Mouse (Mus musculus): Measurements from ENCODE around the gene Castor2.

Castor2 gene

DNA sequence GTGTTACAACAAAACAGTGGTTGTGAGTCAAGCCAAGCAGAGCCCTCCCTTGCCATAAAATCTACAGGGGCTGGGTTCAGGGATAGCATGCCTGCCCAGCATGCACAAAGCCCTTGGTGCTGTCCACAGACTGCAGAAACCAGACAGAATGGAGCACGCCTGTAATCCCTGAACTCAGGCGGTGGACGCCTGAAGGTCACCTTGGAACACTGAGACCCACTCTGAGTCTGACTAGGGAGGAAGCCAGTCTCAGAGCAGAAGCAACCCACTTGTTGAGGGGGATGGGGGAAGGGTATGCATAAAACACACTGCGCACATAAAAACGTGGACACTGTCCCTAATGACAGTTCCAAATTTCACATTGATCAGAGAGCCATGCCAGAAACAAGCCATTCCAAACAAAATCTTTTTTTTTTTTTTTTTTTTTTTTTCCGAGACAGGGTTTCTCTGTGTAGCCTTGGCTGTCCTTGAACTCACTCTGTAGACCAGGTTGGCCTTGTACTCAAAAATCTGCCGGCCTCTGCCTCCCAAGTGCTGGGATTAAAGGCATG lies 56.5 kb downstream of the Castor2 start:
- DNase-seq (ENCODE audit: low spot score in 2 of 2), result no peak

DNA sequence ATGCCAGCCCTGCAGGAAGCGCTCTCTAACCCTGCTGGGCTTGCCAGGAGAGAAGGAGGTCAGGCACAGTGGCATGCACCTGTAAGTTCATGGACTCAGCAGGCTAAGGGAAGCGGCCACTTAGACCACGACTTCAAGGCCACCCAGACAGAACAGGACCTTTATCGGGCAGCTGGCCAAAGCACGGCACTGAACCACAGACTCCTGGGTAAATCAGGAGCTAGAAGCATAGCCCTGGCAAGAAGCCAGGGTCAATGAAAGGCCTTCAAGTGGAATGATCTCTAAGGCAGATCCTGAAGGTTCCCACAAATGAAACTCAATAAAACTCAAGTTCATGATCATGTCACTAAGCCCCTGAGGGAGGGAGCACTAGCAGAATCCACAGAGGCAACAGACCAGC lies 65.2 kb downstream of the Castor2 start:
- DNase-seq (ENCODE audit: low spot score in 2 of 2), result no peak

DNA sequence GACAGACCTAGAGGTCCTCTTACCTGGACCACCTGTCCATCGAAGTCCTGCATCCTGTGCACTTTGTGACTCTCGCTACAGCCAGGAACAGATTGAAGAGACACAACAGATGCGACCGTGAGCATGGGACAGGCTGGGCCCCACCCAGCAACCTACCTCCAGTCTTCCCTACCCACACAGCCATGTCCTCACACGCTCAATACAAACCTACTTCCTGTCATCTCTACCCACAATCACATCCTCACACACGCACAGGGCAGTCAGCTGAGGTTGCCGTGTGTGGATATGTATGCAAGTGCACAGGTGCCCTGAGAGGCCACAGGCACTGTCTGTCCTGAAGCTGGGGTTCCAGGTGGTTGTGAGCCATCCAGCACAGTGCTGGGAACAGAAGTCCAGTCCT lies 67.1 kb downstream of the Castor2 start:
- DNase-seq (ENCODE audit: low spot score in 2 of 2), result no peak

DNA sequence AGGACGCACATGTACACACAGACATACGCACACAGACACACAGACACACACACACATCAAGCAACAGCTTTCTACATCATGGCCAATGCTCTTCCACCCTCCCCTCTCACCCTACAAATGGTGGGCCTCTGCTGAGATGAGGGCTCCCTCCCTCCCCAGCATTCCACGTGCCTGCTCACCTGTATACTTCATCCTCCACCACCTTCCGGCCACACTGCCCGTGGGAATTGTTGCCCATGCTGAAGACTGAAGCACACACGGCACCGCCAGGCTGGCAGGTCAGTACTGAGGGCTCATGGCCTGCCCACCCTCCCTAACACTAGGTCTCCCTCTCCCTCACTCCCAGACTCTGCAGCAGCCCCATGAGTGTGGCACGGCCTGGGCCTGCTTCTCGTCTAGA lies 68.5 kb downstream of the Castor2 start:
- DNase-seq (ENCODE audit: low spot score in 2 of 2), result no peak

DNA sequence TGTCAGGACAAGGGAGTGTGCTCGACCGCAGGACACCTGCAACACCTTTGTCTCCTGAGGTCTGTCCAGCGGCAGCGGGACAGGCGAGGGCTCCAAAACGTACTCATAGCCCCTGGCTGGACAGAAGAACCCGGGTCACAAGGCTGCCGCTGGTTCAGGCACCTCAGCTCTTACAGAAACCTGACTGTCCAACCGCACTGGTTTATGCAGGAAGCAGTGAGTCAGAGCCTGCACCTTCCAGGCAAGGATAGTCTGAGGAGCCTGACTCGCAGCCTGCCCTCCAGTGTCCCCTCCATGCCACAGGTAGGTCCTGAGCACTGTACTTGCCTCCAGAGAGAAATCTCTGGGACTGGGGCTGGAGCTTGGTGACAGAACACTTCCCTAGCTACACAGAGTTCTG lies 69.7 kb downstream of the Castor2 start:
- DNase-seq (ENCODE audit: low spot score in 2 of 2), result no peak

DNA sequence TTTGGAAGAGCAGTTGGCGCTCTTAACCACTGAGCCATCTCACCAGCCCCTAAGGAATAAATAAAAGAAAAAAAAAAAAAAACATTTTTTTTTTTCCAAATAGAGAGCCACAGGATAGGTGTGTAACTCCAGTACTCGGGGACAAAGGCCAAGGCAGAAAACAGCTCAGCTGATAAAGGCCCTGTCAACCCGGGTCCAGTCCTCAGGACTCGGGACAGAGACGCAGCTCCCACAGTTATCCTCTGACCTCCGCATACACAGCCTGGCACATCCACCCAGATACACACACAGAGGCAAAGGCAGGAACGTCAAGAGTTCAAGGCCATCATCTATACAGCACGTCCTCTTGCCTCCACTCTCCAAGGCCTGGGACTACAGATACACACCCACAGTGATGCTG lies 70.7 kb downstream of the Castor2 start:
- no peak for DNase-seq (ENCODE audit: low spot score in 2 of 2)

DNA sequence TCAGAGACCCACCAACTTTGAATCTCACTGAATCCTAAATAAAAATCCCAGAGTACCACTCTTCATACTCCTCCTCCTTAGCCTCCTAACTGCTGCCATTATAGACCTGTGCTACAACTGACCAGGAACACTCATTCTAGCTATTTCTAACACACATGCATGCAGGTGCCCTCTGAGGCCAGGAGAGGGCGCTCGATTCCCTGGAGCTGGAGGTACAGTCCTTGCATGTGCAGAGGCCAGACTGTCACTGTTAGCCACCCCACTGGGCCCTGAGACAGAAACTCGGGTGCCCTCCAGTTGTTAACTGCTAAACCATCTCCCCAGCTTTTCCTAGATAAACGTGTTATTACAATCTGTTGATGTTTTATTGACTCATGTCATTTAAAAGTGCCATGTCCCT lies 73.7 kb downstream of the Castor2 start:
- no peak for DNase-seq (ENCODE audit: low spot score in 2 of 2)

DNA sequence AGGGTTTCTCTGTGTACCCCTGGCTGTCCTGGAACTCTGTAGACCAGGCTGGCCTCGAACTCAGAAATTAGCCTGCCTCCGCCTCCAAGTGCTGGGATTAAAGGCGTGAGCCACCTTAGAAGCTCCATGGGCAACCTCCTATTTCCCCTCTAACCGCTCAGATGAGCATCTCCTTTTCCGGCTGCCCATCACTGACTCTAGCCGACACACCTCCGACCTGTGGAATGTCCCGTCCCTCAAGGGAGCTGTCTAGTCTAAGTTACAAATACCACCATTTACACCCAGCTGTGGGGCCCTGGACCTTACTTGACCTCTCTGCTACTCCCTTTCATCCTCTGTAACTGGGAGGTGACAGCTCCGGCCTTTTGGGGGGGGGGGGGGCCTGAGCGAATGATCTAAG lies 76.2 kb downstream of the Castor2 start:
- DNase-seq (ENCODE audit: low spot score in 2 of 2), result no peak

DNA sequence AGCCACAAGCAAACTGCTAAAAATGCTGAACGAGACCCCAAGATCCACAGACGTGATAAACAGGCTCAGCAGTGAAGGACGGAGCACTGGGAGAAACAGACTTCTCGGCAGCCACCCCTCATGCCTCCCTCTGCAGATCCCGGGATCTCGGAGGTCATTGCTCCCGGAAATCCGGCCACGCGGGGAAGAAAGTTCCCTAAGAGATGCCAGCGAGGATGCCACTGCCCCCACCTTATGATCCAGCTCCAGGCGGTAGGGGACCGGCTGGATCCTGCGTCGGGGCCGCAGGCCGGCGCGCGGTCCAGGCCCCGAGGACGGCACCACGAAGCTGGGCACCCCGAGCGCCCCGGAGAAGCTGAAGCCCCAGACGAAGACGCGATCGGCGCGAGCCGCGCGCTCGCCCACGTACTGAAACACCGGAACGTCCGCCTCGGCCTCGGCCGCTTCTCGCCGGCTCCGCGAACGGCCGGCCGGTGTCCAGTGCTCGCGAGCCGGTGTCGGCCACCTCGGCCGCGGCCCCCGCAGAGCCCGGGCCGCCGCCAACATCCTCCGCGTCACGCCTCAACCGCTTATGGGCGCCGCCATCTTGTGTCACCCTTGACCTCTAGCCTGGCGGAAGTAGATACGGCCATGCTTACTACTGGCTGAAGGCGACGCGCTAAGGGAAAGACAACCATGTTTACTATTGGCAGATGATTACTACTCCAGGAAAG lies 76.8 kb downstream of the Castor2 start, which contains the start of gene Rcc1l:
TSS of gene Rcc1l (minus strand) at position 606 of the 713 bp plus-strand sequence.
- peak; percentile 94 for DNase-seq (ENCODE audit: low spot score in 2 of 2)

DNA sequence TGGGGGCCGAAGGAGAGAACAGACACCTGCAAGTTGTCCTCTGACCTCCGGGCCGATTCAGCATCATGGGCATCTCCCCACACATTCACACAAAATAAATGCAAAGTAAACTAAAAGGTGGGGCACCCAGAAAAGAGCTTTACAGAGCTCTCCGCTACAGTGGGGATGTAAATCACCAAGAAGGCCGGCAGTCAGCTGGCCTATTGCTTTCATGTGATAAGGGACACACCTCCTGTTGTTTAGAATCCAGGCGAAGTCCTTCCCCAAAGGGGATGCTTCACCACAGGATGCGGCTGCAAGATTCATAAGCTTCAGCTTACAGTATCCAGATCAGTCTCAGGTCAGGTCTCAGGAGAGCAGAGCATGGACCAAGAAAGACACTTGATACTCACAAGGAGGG lies 79.0 kb downstream of the Castor2 start:
- no peak for DNase-seq (ENCODE audit: low spot score in 2 of 2)

DNA sequence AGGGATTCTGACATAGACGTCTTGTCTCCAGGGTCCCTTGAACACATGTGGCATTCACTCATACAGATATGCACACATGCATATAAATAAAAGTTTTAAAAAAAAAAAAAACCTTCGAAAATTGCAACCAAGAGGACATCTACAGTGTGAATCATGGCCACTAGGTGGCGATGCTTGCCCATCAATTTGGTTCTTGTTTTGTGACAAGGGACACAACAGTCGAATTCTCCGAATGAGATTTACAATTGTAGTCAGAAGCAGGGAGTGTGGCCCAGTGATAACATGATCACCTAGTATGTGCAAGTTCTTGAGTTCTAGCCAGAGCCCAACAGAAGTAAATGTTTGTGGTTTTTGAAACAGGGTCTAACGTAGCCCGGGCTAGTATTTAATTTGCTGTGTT lies 80.4 kb downstream of the Castor2 start:
- DNase-seq (ENCODE audit: low spot score in 2 of 2), result peak; percentile 87 to 90

DNA sequence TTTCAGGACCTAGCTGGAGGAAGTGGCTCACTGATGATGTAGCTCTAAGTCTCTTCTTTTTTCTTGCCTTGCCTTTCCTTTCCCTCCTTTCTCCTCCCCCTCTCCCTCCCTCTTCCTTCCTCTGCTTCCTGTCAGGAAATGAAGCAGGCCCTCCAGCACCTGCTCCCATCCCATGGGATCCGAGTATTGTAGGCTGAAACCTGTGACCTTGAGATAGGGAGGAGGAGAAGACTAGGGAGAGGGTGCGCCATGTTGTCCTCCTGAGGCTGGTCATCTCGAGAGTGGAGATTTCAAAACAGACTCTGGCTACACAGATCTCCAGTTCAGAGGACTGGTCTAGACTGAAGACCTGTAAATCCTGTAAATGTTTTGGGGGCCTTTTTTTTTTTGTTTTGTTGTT lies 82.7 kb downstream of the Castor2 start:
- DNase-seq (ENCODE audit: low spot score in 2 of 2), result no peak

DNA sequence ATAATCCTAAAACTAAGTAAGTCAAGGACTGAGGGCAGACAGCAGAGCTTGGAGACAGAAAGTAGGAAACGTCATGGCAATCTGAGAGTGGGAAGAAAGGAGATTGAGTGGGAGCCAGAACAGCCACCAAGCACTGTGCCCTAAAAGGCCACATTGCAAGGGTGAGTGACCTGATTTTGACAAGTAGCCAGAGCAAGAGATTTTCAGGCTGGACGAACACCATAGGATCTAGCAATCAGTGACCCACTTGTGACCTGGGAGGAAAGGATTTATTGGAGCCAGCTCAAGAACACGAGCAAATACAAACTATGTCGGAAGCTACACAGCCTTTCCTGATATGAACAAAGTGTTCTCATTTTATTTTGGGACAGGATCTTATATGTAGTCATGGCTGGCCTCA lies 83.2 kb downstream of the Castor2 start:
- DNase-seq (ENCODE audit: low spot score in 2 of 2), result no peak

DNA sequence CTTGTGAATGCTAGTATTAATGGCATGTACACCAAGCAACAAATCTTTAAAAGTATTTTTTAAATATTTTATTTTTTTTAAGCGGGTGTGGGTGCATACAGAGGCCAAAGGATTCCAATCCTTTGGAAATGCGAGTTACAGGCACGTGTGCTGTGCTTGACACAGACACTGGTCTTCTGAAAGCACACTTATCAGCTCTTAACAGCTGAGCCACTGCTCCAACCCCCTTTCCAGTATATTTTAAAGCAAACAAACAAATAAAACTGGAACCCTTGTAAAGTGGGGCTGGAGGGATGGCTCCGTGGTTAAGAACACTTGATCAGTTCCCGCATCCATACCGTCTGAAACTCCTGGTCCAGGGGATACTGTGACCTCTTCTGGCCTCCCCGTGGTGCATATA lies 83.7 kb downstream of the Castor2 start:
- DNase-seq (ENCODE audit: low spot score in 2 of 2), result no peak

DNA sequence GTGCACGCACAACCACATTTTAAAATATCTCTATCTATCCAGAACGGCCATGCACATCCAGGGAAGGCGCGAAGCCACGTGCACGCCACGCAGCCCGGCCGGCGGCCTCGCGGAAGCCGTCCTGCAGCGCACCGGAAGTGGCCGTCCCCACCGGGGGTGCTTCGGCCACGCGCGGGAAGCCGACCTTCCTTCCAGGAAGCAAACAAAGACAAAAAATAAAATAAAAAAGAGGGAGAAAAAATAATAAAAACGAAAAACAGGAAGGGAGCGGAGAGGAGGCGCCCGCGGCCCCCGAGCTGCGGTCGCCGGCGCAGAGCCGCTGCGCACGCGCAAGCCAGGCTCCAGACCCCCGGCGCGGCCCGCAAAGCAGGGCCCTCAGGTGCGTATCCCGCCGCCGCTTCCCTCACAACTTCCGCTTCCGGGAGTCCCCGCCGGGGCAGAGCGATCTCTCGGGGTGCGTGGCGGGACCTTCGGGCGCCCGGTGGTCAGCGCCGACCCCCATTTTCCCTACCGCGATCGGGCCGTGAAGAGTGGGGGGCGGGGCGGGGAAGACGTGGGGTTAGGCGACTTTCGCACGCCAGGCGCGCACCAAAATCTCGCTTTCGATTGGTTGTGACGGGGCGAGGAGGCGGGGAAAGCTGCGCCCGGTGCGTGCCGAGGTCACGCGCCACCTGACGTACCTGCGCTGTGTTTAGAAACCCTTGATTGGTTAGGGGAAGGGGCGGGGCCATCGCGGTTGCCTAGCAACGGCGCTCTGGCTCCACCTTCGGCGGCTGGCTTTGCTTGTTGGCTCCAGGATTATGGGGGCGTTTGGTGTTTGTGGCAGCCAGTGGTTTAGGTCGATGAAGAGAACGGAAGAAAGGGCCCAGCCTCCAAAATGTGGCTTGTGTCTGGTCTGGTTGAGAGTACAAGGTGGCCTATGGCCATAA lies 84.6 kb downstream of the Castor2 start, which contains the start of gene Gtf2ird2:
TSS of gene Gtf2ird2 (plus strand) at position 140 of the 929 bp plus-strand sequence.
- peak; percentile 99 to 100 for DNase-seq (ENCODE audit: low spot score in 2 of 2)

DNA sequence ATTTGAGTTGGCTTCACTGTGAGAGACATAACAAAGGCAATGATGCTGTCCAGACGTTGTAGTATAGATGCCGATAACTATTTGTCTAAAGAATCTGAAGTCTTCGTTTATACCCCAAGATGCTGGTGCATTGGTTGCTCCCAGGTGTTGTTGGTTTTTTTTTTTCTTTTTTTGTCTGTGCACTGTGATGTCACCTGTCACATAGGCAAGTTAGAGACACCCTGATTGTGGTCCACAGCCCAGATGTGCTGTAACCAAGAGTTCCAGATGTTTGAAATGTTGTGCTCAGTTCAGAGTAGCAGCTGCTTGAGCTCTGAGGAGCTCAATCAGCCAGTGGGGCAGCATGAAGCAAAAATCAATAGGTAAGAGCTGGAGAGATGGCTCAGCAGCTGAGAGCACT lies 86.5 kb downstream of the Castor2 start:
- no peak for DNase-seq (ENCODE audit: low spot score in 2 of 2)

DNA sequence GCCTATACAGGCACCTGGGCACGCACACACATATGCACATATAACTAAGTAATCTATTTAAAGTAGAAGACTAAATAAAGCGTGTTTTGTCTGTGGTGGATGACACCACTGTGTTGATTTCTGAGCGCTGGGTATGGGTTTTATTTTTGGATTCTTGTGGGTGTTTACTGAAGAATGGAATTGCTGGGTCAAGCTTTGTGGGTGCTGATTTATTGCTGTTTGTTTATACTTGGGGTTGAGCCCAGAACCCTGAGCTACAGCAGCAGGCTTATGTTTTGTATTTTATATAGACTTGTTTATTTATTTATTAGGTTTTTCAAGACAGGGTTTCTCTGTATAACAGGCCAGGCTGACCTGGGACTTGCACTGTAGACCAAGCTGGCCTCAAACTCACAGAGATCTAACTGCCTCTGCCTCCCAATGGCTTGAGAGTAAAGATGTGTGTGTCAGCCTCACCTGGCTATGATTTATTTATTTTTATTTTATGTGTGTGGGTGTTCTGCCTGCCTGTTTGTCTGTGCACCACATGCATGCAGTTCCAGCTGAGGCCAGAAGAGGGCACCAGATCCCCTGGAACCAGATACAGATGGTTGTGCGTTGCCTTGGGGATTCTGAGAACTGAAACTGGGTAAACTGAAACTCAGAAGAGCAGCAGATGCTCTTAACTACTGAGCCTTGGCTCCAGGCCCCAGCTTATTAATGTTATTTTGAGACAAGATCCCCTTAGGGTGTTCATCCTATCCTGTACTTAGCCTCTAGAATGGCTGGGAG lies 87.6 kb downstream of the Castor2 start:
- peak; percentile 57 to 58 for DNase-seq (ENCODE audit: low spot score in 2 of 2)

DNA sequence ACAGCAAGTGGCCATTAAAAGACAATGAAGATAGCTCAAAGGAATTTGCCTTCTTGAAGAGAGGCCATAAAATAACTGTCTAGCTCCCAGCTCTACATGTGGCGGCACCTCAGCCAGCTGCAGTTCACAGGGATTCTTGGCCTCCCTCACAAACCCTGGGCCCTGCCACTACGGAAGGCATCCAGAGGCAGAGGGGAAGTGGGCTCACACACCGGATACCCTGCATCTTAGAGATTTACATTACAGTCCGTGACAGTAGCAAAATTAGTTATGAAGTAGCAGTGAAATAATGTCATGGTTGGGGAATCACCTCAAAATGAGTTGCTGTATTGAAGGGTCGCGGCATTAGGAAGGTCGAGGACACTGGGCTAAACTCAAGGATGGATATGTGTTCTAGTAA lies 89.1 kb downstream of the Castor2 start:
- DNase-seq (ENCODE audit: low spot score in 2 of 2), result no peak

DNA sequence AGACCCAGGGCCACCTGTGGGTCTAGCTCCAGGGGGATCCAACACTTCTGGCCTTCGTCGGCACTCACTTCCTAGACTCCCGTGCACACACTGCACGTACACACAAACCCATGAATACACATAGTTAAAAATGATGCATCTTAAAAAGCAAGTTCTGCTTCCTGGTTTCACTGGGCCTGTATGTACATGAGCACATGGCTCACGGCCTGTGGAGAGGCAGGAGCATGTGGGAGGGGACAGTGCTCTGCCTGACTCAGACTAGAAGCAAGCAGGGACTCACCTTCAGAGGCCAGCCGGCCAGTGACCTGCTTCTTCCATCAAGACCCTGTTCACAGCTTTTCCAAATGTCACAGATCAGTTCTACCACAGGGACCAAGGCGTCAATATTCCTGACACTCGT lies 94.2 kb downstream of the Castor2 start:
- DNase-seq (ENCODE audit: low spot score in 2 of 2), result no peak
